Mouse (Mus musculus): ENCODE measurements around the gene Eif2b5.
"Not testable (repeated sequence)": the region's sequence is repeated elsewhere in the genome, so short reads cannot be mapped to it uniquely, and the experiment has no call there.

Gene Eif2b5

DNA sequence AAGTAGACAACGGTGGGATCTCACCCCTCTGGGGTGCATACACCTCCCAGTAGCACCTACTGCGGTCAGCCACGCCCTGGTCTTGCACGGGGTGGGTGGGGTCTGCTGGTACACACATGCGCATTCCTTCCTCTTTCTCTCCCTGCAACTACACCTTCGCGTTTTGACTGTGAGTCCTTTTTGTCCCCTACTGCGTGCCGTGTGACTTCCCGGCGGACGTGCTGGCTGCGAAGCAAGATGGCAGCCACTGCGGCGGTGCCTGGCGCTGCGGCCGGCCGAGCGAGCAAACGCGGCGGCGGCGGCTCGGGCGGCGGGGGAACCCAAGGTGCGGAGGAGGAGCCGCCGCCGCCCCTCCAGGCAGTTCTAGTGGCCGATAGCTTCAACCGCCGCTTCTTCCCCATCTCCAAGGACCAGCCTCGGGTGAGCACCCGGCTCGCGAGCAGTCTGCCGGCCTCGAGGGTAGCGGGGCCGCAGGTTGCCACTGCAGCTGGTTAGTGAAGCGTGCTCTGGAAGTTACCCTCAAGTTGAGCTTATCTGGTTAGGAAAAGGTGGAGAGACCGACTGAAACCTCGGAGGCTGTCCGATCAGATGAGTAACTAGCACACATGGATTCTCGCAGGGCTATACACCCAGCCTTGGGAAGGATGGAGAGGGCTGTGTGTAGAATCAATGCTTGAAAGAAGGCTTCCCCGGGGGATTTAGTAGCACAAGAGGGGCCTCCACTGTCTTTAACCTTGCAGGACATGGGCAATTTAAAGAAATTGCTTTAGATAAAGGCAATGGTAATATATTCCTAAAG lies at the start of gene Eif2b5:
Eif2b5 (plus strand) TSS at position 141 of the 799 bp plus-strand sequence.
- DNase-seq = peak; percentile 95

DNA sequence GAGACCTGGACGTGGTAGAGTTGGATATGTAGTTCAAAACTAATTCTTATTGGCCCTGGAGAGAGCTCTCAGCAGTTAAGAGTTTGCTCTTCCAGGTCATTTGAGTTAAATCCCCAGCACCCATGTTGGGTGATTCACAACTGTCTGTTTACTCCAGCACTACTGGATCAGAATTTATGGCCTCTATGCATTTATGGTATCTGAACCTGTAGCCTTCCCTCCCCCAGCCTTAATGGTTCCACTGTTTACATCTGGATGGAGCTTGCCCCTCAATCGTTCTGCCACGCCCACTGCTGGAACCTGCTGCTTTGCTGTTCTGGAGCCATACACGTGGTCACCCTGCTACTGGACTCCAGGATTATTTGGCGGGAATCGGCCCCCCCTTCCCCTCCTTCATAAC lies 46.8 kb upstream of the Eif2b5 start:
- no peak for DNase-seq

DNA sequence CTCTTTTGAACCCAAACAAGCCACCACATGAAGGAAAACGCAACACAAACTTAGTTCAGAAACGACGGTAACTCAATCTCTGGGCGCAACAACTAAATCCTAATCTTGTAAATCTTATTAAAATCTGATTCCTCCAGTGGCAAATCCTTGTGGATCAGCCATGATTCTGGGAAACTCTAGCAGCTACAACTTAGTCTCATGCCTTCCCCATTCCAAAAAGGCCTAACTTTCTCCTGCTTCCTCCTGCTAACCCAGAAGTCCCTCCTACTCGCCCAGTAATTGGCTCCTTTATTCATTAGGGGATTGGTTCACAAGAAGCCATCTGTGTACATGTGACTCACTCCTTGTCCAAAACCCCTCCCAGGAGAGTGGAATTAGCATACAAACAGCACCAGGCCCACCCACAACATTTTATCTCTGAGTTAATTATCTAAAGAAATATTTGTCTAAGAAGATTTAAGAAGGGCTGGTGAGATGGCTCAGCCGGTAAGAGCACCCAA lies 44.4 kb upstream of the Eif2b5 start:
- no peak for DNase-seq

DNA sequence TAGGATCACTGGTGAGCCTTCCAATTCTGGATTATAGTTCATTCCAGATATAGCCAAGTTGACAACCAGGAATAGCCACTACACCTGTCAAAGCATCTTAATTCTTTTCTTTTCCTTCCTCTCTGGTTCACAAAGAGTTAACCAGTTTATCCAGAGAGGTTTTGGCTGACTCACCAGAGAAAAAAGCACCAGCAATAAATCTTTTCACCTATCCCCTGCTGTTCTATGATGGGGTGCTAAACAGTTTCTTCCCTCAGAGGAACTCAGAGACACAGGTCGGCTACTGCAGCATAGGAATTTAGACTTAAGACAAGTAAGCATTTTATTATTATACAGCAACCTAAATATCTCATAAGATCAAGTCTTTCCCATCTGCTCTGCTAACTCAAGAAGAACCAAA lies 42.5 kb upstream of the Eif2b5 start:
- no peak for DNase-seq

DNA sequence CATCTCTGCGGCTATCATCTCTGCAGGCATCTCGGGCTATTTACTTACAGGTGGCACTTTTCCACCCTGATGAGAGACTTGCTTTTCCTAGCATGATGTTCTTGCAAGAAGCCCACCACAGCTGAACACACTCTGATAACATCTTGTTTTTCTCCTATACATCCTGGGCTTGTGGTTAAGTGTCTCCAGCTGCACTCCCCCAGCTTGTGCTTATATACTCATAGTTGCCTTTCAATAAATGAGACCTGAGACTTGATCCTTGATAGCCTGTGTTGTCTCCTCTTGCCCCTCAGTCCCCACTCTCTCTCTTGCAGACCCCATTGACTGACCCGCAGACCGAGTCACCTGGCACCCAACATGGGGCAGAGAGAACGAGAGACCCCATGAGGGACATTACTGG lies 39.9 kb upstream of the Eif2b5 start:
- peak; percentile 37 for DNase-seq

DNA sequence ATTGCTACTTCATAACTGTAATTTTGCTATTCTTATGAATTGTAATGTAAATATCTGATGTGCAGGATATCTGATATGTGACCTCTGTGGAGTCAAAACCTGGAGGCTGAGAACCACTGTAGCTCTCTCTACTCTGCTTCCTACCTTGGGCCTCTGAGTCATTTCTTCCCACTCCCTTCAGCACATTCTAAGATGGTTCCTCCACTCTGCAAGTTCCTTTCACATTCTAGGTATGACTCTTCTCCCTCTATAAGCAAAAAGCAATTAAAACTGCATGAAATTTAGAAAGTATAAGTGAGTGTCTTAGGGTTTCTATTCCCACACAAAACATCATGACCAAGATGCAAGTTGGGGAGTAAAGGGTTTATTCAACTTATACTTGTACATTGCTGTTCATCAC lies 33.9 kb upstream of the Eif2b5 start:
- DNase-seq = no peak

DNA sequence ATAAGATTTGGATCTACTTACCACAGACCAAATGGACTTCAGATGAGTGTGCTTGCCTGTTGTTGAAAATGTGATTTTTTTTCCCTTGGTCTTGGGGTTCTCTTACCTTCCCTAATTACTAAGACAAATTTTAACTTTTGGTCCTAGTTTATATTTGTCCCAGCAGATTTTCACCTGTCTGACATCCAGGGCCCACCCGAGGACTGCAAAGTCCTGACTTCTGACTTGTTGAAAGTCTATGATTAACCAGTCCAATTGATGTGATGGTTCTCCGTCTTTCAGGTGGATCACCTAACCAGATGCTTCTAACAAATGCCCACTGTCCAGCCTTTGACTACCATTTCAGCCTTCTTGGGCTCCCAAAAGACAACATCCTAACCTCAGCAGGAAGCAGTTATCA lies 27.6 kb upstream of the Eif2b5 start:
- no peak for DNase-seq

DNA sequence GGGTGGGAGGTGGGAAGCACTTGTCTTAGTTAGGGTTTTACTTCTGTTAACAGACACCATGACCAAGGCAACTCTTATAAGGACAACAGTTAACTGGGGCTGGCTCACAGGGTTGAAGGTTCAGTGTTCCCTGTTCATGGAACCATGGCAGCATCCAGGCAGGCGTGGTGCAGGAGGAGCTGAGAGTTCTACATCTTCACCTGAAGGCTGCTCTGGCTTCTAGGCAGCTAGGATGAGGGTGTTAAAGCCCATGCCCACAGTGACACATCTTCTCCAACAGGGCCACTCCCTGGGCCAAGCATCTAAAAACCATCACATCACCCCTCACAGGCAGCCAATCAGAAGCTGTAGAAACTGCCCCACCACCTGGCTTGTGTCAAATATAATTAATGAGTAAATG lies 26.9 kb upstream of the Eif2b5 start:
- DNase-seq = no peak

DNA sequence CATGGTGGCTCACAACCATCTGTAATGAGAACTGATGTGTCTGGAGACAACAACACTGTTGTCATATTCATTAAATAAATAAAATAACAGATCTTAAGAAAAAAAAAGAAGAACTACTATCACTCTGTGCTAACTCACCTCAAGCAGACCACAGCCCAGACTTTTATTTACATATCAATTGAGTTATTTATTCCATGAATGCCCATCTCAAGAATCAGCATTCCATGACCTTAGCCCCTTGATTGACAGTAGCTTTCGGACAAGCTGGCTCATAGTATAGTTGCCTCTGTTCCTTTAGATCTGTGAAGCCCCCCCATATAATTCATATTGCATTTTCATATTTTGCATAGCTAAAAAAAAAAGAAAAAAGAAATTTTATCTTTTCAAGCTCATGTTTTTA lies 24.9 kb upstream of the Eif2b5 start:
- DNase-seq = no peak

DNA sequence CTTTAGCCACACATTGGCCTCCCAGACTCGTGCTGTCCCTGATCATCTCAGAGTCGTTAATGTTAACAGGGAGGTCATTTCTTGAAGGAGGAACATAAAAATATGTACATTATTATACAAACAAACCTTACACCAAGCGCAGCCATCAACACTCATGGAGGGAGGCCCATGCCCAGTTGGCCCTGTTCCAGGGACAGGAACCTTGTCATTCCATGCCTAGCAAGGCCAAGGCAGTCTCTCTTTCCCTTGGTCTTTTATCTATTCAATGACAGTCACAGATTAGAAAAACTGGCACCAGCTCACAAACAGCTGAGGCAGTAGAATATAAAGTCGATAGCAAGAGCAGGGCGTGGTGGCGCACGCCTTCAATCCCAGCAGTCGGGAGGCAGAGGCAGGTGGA lies 24.4 kb upstream of the Eif2b5 start:
- no peak for DNase-seq

DNA sequence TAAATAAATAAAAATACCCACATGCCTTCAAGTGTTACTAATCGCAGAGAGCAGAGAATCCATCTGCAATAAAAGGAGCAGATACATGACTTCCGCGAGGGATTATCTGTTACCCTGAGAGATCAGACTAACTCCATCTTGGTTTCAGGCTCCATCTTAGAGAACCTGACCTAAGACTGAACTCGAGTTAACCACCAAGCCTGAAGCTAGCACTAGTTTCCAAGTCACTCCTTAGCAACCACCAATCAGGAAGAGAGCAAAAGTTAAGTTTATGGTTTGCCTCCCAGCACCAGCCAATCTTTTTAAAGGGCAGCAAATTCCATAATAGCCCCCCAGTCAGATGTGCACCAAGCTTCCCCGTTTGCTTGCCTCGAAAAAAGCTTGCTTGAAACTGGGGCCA lies 23.8 kb upstream of the Eif2b5 start:
- no peak for DNase-seq

DNA sequence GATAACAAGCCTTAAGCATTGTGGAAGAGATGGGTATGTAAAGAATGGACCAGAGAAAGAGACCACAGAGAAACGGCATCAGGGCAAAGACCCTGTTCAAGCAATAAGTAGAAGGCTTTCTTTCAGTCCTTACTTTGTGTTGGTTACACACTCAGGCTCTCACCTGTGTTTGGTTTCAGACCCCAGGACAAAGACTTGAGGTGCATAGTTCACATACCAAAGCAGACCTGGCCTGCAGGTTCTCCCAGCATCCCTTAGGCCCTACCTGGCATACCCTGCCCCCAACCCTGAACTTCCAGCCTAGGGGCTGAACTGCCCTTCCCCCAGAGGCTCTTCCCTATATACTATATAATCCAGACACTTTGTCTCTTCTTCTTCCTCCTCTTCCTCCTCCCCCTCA lies 23.3 kb upstream of the Eif2b5 start:
- DNase-seq = no peak

DNA sequence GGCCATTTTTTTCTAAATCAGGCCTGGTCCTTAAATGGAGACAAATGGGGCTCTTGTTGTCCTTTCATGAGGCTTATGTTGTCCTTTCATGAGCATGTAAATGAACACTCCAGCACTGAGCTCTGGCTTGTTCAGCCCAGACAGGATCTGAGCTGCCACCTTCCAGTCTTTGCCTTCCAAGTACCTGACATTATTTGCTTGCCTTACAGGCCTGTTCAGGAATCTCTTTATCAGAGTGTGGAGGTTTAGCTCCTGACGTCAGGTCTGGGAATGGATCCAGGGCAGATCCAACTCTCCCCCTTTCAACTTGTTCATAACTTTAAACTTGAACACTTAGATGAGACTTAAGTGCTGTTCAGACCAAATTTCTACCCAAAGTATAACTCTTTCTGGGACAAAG lies 21.8 kb upstream of the Eif2b5 start:
- DNase-seq = no peak

DNA sequence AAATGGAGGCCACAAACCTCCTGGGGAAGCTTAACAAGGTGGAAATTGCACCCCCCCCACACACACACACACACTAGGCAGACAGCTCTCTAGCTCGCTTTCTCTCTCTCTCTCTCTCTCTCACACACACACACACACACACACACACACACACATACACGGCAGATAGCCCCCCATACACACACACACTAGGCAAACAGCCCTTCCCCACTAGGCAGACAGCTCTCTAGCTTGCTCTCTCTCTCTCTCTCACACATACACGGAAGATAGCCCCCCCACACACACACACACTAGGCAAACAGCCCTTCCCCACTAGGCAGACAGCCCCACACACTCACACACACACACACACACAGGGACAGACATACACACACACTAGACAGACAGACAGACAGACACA lies 21.3 kb upstream of the Eif2b5 start:
- no peak for DNase-seq

DNA sequence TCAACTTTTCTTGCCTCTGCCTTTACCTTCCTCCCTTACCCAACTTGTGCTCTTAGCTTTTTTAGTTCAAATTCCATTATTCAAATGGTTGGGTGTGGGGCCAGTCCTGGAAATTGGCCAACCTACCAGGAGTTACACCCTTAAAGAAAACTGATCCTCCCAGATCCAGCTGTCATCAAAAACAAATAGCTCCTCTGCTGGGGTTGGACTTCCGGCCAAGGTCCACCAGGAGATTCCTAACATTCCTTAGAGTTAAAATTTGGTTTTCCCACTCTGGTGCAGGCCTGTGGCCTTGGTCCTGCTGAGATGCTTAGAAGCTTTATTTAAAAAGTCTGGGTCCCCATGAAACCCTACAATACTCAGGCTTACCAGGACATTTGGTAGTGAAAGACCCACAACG lies 20.1 kb upstream of the Eif2b5 start:
- DNase-seq = no peak

DNA sequence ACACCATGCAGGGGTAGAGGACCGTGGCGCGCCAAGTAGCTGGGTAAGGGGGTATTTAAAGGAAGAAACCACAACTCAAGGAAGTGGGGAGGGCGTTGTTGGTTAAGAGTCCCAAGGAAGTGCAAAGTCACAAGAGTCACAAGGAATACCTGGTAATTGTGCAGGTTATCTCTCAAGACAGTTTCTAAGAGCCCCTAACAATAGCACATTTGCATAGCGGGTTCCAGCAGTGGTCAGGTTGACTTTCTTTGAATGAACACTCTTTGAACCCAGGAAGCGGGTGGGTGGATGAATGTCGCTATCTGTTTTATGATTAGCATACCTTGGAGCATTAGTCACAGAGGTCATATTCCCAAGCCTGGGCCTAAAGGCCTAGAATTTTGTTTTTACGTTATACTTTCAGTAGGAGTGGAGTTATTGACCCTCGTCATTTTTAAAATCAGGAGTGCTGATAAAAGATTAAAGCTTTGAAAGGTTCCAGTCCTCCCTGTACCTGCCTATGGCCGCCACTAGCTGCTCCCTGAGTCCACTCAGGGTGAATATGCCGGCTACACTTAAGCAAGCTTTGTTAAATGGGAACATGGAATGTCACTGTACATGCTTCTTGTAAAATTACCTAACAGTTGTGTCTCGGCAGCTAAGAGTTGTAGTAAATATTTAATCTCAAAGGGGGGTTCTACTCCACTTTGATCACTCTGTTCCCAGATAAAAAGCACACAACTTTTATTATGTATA lies 19.4 kb upstream of the Eif2b5 start:
- DNase-seq = not testable (repeated sequence)

DNA sequence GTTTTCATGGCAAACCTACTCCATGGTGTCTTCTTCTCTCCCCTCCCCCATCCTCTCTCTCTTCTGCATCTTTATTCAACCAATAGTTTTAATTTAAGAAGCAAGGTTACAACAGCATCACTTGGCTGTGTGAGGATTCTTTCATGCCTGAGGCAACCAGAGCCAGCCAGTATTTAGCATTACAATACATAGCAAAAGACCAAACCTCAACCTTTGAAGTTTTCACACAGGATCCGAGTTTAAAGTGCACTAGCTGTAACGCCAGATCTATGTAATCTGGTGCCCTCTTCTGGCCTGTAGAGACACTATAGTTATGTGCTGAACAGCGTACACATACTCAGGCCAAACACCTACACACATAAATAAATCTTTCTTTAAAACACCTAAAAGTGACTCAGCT lies 18.5 kb upstream of the Eif2b5 start:
- DNase-seq = peak; percentile 72

DNA sequence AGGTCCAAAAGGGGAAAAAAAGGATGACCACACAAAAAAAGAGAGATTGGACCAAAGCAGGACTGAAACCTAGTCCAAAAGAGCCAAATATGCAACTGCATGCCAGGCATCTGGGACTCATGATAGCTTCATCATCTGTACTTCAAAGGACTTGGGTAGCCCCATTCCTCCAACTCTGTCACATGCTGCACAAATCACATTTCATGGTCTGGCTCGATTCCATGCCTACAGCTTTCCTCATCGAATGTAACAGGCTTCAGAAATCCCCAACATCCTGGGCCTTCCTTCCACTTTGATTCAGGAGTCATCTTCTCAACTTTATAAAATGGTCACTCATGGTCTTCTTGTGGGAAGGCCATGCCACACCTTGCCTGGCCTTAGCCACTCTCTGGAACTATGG lies 16.9 kb upstream of the Eif2b5 start:
- no peak for DNase-seq

DNA sequence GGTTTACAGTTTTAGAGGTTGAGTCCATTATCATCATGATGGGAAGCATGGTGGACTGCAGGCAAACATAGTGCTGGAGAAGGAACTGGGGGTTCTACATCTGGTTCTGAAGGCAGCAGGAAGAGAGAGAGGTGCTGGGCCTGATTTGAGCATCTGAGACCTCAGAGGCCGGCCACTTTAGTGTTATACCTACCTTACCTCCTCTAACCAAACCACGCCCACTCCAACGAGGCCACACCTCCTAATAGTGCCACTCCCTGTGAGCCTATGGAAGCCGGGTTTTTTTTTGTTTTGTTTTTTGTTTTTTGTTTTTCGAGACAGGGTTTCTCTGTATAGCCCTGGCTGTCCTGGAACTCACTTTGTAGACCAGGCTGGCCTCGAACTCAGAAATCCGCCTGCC lies 14.9 kb upstream of the Eif2b5 start:
- not testable (repeated sequence) for DNase-seq

DNA sequence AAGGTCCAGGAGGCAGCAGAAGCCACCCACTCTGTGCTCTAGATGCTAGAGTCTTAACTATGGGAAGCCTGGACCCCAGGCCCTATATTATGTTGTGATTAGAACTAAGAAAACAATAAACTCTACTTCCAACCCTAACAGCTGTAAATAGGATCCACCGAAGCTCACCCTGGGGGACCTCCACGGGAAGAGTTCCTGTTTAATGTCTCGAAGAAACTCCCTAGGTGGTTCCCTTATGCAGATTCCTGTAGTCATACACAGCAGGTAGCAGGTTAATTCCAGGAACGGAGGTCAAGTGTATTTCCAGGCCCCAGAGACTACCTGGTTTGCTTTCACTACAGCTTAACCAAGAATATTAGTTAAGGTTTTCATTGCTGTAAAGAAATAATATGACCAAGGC lies 13.6 kb upstream of the Eif2b5 start:
- DNase-seq = no peak

DNA sequence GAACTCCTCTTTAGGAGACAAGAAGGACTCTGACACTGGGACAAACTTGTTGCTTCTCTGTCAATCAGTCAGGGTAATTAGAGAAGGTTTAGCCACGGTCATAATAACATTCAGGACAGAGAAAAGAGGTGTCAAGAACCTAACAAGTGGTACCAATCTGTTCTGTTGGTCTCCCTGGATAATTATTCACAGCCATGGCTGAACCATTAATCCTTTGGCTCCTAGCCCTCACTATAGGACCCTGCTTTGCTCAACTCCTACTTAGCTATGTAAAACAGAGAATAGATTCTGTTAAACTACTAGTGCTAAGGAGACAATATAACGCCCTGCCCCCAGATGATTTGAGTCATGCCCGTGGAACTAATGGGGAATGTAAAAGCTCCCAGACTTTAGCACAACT lies 12.6 kb upstream of the Eif2b5 start:
- no peak for DNase-seq

DNA sequence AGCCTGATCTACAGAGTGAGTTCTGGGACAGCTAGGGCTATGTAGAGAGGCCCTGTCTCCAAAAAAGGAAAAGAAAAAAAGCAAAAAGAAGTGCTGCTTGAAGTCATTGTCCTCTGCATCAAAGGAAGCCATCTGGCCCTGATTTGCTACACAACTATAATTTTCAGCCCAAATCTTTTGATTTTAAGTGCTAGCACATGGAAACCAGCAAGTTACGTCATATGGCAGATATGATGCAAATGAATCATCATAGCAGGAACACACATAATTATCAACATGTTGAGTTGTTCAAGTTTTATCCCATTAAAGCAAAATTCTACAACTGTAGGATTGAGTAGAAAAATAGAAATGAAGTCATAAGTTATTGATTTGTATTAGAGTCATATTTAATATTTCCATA lies 10.5 kb upstream of the Eif2b5 start:
- DNase-seq = no peak

DNA sequence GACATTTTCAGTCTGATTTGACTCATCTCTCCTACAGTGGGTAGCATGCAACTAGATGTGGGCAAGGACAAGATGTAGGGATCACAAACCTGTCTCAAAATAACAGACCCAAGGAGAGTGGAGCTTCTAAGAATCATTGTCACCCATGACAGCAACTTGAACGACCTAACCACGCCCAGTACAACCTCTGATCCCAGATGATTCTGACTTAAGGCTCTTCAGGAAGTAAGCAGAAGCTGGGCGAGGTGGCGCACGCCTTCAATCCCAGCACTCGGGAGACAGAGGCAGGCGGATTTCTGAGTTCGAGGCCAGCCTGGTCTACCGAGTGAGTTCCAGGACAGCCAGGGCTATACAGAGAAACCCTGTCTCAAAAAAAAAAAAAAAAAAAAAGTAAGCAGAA lies 9.9 kb upstream of the Eif2b5 start:
- not testable (repeated sequence) for DNase-seq

DNA sequence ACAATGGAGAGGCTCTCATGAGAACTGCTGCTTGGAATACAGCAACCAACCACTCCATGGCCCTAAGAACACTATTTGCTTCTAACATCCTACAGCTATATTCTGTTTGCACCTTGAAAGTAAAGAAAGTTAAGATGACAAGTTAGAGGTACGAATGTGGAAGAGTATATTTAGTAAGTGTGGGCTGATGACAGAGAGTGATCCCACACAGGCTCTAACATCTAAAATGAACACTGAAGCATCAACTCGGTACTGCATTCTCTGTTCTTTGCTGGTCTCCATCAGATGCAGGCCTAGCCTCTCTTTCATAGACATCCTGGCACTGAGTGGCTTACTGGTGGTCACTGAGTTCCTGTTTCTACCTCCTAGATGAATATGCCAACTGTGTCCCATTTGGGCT lies 9.4 kb upstream of the Eif2b5 start:
- DNase-seq = no peak

DNA sequence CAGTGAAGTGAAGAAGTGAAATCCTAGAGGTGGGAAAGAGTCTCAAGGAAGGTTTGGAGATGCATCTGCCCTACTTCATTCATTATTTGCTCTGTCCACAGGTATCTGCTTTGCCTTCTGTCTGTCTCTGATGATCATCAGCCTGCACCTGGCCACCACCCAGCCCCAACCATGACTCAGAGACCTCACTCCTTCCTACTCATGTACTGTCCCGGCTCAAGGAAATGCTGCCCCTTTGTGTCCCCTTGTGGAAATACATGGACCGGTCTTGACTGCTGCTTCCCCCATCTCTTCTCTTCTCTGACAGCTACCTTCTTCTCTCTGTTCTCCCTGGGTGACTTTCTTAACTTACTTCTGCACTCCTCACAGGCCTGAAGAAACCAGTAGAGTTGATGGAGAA lies 8.0 kb upstream of the Eif2b5 start:
- DNase-seq = no peak
